Mouse (Mus musculus) naive thymus-derived CD4-positive, alpha-beta T cell, adult 2 months (primary cell): ENCODE measurements around the gene Tbc1d14.
A peak's percentile ranks its signal among the peaks of the same experiment; 100 is the strongest.

Experiments
- DNase-seq: peaks from one replicate; pipeline ENCODE4 v3.0.0-alpha.2; 2011; ENCODE audit warnings: low read depth

The Tbc1d14 gene

DNA sequence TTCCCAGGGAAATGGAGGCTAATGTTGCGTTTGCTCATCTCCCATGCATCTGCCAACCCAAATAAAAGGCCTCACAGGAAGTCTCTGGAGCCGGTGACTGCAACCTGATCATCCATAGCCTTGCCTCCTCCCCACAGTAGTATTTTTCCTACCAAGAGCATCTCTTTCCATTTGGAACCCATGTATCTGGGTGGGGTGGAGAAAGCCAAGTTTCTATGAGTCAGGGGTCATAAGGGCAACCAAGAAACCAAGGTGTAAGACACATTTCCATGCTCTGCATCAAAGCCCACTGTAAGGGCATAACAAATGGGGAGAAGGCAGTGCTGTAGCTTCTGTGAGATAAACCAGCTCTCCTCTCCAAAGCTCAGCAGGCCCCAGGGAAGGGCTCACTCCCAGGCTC lies 131.8 kb downstream of the Tbc1d14 start:
- no peak for DNase-seq

DNA sequence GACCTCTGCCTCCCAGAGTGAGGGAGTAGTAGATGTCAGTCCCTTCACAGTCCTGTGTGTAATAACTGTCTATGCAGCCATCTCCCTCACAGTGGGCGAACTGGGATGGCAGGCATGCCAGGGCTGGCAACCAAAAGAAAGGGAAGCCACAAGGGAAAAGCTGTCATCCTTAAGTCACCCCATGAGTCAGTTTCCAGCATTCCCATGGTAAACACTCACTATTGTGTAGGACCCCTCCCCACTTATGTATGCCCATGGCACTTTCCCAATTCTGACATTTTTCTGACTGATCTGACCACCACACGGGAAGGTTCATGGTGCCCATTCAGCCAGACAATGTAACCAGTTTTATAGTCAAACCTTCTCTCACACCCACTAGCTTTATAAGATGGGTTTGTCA lies 132.4 kb downstream of the Tbc1d14 start:
- DNase-seq, result no peak

DNA sequence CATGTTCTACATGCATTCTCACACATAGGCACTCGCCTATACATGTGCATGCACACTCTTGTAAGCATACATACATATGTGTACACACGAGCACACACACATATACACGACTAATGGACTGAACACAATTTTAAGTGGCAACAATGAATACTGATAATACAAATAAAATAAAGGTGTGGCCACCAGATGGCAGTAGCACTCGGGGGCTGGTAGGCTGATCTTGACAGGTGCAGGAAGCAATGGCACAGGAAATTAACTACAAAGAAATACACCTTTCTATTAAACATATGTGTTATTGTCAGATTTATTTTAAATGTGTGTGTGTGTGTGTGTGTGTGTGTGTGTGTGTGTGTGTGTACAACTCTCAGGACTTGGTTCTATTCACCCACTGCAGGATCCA lies 134.2 kb downstream of the Tbc1d14 start:
- DNase-seq, result peak; percentile 85

DNA sequence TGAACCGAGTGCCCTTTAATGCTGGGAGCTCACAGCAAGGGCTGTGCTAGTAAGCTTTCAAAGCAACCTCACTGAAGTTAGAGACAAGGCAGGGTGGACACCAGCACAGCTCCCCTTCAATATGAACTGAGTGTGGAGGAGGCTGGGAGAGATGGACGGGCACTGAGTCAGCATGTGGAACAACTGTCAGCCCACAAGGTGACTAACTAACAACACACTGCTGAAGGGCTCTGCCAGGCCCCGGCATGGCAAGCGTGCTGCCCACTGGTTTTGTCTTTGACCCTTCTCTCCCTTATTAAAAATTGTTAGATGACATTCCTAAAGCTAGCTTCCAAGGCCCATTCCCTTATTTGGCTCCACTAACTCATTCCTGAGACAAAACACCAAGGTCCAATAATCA lies 135.4 kb downstream of the Tbc1d14 start:
- DNase-seq, result no peak

DNA sequence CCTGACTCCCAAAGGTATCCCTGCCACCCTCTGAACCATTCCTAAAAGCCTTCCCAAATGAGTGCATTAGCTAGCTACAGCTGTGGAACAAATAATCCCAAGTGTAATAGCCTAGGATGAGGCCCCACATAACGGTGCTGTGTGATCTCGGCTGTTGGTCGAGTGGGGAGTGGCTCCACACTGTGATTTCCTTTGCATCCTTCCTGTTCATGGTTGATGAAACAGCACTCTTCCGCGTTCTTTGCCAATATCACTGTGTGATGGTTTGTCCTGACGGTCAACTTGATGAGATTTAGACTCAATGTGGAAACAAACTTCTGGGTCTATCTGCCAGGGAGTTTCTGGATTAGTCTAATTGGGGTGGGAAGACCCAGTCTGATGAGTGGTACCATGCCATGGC lies 140.3 kb downstream of the Tbc1d14 start:
- no peak for DNase-seq

DNA sequence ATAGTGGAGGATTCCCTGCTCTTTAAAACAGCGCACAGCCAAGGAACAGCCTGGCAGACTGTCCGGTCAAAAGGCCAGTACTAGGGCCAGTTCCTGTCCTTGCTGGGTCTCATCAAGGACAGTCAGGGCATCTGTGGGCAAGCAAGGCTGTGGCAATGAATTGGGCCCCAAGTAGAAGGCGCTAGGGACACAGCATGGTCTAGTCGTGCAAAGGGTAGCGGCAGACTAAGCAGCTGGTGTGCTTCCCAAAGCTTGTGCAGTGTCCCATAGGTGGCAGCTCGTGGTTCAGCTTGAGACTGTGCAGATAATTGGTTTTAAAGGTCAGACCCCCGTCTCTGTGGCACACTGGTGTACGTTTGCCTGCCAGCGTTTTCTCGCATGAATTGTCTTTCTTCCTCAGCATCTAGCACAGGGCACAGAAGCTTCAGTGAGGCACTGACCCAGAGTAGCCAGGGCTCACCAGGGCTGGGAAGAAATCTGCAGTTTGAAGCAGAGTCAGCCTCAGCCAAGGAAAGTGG lies 141.1 kb downstream of the Tbc1d14 start:
- no peak for DNase-seq

DNA sequence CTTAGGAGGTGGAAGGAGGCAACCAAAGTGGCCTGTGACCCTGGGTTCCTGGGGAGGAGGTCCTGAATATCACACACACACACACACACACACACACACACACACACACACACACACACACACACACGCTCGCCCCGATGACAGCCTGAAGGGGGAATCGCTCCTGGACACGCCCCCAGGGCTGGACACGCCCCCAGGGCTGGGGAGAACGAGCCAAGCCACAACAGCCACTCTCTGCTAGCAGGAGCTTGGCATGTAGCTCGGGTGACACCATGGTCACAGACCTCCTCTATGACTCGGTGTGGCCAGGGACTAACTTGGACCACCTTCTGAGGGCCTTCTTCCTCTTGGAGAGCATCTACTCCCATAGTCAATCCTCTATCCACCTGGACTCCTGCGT lies 142.0 kb downstream of the Tbc1d14 start:
- no peak for DNase-seq

DNA sequence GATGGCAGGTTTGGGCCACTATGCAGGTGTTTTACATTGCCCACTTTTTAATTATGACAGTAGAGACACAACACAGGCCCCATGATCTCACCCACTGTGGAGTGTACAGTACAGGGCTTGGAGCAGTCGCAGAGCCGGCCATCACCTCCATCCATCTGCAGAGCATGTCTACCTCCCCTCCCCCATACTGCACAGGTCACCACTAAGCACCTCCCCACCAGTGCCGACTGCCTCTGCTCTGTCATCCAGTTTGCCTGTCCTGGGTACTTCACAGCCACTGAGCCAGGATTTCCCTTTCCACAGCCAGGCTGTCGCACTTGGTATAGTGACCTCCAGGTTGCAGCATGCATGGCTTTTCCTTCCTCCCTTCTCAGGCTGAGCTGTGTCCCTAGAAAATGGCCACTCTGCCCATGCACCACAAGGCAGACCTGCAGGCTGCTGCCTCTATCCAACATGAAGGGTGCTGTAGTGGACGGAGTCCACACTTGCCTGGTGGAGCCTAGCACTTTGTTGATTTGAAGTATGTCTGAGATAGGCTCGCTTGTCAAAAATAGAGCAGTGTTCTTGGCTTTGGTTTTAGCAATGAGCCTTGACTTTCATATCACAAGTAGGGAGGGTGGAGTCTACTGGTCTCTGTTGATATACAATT lies 143.2 kb downstream of the Tbc1d14 start:
- DNase-seq, result no peak

DNA sequence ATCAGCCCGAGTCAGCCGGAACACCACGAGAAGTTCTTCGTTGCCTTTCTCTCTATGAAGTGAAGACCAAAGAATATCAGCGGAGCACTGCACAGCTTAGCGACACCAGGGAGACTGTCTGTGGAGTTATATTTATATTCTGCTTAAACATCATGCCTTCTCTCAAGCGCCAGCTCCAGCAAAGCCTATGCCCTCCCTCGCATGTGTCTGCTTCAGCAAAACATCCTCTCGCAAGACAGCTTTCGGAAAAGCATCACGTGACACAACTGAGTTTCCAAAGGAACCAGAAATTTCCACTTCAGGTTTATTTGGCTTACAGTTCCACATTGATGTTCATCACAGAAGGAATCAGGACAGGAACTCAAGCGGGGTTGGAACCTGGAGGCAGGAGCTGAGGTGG lies 145.2 kb downstream of the Tbc1d14 start:
- no peak for DNase-seq

DNA sequence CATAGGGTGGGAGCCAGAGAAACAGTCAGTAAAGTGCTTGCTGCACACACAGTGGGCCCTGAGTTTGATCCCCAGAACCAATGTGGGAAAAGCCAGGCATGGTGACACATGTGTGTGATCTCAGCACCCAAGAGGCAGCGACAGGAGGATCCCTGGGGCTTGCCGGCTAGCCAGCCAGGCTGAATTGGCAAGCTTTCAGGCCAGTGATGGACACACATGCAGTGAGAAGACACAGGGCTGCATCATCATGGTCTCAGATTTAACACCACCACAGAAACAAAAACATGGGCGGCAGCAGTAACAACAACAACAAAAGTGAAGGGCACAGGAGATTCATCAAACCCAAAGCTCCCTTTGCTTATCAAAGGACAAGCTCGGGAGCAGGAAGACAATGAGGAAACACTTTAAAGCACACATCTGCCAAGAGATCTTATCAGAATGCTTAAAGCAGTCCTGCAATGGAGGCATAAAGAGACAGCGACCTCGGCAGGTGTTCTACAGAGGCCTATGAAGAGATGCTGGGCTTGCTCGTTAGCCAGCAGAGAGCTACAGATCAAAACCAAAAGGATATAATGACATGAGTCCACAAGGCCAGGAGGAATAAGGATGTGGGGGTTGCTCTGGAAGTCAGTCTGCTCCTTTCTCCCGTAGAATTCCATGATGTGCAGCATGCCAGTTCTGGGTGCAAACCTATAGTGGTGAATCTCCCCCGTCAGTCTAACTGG lies 146.7 kb downstream of the Tbc1d14 start:
- DNase-seq, result no peak

DNA sequence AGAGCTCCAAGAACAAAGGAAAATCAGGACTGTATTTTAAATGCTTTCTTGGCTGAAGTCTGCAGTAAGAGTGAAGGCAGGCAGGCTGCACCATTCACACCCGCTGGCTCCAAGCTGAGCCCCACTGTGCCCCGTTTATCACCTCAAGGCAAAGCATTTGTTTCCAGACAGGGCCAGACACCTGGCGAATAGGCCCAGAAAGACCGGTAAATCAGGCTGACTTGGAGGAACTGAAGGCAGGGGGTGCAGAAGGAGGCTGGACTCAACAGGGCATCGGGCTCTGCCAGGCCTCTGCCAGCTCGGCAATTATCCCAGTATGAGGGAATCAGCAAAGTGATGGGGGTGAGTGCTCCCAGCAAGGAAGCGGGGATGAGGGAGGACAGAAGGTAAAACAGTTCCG lies 148.0 kb downstream of the Tbc1d14 start:
- DNase-seq, result no peak

DNA sequence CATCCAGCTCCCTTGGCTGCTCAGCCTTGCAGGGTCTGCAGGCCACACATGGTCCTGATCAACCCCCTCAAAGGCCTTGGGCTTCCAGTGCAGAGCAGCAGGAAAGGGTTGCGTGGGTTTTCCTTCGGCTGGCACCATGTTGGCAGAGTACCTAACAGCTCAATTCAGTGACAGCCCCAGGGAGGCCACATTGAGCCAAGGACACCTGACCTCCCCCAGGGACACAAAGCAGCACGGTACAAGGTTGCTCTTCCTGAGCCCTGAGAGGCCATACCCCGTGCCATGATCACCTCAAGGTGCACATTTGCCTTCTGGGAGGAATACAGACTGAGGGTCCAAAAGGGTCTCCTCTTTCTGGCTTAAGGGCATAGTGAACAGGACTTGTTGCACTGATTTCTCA lies 148.5 kb downstream of the Tbc1d14 start:
- no peak for DNase-seq

DNA sequence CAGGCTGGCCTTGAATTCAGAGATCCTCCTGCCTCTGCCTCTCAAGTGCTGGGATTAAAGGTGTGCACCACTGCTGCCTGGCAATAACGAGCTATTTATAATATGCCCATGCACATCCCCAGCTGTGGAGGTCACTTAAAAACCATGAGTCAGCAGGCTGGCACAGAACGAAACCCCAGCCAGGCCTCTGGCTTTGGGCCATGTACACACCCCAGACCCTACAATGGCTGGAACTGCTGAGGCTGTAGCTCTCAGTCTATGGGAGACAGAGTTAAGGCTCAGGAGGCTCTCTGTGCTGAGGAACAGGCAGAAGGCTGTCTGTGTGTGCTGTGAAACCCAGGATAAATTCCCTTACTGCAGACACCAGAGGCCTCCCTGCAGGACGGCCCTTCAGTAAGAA lies 152.3 kb downstream of the Tbc1d14 start:
- no peak for DNase-seq
